Mouse (Mus musculus) liver, adult 2 months (tissue): ENCODE measurements around the gene Clasp1.

Experiments used
- CTCF ChIP-seq: fragments of 200-500 bp; IDR thresholded peaks from 2 replicates; pipeline ENCODE4 v1.5.1; 2011; ENCODE audit warnings: low read depth, low read length, control low read depth
- POLR2A ChIP-seq: fragments of 200-500 bp; IDR thresholded peaks from 2 replicates; pipeline ENCODE4 v1.6.1; 2011; ENCODE audit warnings: low read length, control low read depth; ENCODE audit not compliant: insufficient read depth; ENCODE audit errors: extremely low read depth

DNA sequence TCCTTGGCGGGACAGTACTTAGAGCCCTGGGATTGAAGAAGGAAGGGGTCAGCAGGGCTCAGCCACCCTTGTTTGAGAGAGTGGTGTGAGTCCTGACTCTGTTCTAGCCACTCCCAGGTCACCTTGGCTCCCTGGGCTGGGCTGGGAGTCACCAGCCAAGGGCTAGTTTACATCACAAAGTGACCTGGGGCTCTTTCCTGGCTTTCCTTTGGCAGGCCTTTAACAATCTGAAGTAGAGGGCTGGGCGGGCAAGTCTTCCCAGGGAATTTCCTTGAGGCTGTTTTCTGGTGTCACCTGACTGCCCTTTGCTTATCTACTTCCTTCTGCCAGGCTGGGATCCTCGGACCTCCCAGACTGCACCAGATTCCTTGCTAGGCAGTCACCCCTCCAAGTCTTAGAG lies 259.2 kb downstream of the Clasp1 start:
- TF ChIP-seq CTCF (no peak), POLR2A (no peak)
